Mouse (Mus musculus): ENCODE measurements around the gene Sh2b2. TPM values are rescaled to one million over a fixed set of nuclear protein-coding genes. Genes with fewer than 3 reads are reported as not detected.
A peak's percentile ranks its signal among the peaks of the same experiment; 100 is the strongest.

The Sh2b2 gene
- polyA plus RNA-seq, 1 experiment: 18.8 TPM

DNA sequence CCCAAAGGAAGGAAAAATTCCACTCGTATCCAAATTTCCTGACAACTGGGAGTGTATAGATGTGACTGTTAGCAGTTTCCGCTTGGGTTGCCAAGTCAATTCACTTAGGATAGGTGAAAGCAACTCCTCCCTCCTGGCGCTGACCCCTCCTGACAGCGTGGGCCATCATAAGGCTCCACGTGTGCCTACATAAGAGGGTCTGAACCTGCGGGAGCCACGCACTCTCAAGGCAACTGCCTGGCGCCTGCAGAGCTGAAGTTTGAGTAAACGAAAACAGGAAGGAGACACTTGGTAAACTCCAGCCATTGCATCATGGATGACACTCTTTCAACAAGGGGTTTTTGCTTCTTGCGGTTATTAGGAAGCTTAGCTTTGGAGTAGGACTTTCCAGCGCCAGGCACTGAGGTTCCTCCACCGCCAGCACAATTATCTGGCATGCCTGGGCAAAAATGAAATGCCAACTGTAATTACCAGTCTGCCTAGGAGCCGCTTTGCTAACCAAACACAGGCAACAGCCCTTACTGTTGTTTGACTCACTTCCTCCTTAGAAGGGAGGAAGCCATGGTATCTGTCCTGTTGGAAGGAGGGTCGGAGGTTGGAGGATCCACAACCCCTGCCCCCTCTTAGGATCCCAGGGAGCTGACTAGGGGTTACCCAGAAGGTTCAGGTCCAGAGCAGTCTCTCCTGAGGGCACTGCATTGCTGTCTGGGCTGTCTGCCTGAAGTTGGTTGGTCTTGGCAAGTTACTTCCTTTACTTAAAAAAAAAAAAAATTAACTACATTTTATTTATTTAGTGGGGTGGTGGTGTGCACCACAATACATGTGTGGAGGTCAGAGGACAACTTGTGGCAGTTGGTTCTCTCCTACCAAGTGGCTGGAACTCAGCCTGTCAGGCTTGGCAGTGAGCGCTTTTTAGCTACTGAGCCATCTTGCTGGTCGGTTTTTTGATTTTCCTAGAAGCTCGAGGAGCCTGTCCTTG lies 74.7 kb downstream of the Sh2b2 start:
- DNase-seq (ENCODE audit: low read depth in 1 of 2, low spot score in 2 of 2): peak in 1 of 2 experiments; percentile 25
- WGBS: 13% methylated on average over 17 of the region's 17 CpGs

DNA sequence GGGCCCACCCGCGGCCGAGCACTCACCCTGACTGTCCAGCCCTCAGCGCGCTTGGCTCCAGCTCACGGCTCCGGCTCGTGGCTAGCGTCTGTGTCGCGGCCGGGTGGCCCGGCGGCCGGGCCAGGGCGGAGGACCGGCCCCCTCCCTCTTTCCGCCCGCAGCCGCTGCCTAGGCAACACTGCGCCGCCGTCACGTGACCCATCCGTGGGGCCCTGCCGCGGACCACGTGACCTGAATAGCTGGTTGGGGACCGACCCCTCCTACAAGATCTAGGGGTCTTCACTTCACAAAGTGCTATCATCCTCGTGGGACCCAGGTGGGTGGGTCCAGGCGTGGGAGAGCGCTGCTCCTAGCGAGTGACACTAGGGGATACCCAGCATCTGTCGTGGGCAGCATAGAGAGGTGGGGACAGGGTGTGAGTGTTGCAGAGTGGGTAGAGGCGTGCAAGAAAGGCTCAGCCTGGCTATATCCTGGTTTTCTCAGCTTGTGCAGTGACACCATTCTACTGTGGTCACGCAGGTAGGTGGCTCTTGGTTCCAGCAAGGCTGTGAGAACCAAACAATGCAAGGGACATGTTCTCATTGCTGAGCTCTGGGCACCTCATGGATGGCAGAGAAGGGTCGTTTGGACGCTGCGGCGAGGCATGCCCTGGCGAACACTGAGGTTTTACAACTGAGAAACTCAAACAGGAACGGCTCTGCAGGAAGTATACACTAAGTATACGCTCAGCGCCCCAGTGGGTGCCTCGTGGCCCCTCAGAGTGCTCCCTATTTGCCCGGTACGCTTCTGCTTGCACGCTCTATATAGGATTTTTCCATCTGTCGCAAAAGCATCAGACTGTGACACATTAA lies 75.6 kb downstream of the Sh2b2 start, which contains the start of gene Orai2:
Gene Orai2, minus strand, starts transcription at position 202 of the 851 bp plus-strand sequence.
- Histone ChIP-seq H3K36me3 (ENCODE audit: control insufficient read depth, insufficient read depth, low read length) (peaks cover 12% of the 10 kb centered on the region), H3K27me3 (ENCODE audit: control insufficient read depth, insufficient read depth, low read length) (no peaks in the 10 kb centered on the region), H3K4me1 (ENCODE audit: control insufficient read depth, insufficient read depth, insufficient read length) (peaks cover 24% of the 10 kb centered on the region; the same call in 1 of the 2 replicates), H3K27ac (ENCODE audit: insufficient read depth, low read length) (peak within 1 kb of the TSS; percentile 95), H3K4me3 (ENCODE audit: extremely low read depth, insufficient read depth, insufficient read length) (peak within 1 kb of the TSS; percentile 74)
- WGBS: 1% methylated on average over 49 of the region's 49 CpGs
- DNase-seq (ENCODE audit: low read depth in 1 of 2, low spot score in 2 of 2): peak; percentile 47 to 92
- TF ChIP-seq POLR2A (IDR thresholded peaks at IDR 0.05; ENCODE audit: low read depth, low read length) (peak; percentile 10; the same call in 1 of the 2 replicates), CTCF (IDR thresholded peaks at IDR 0.05; ENCODE audit: extremely low read depth, insufficient read depth, insufficient read length, insufficient replicate concordance) (no peak)

More for the DNA sequence above, 74.7 kb downstream of the Sh2b2 start:
- Histone ChIP-seq H3K4me3 (ENCODE audit: extremely low read depth, insufficient read depth, insufficient read length) (peak overlapping the region; percentile 74), H3K27me3 (ENCODE audit: control insufficient read depth, insufficient read depth, low read length) (no peaks in the 10 kb centered on the region), H3K4me1 (ENCODE audit: control insufficient read depth, insufficient read depth, insufficient read length) (peaks cover 24% of the 10 kb centered on the region; the same call in 1 of the 2 replicates), H3K36me3 (ENCODE audit: control insufficient read depth, insufficient read depth, low read length) (peaks cover 10% of the 10 kb centered on the region), H3K27ac (ENCODE audit: insufficient read depth, low read length) (peak overlapping the region; percentile 91)
- TF ChIP-seq POLR2A (IDR thresholded peaks at IDR 0.05; ENCODE audit: low read depth, low read length): no peak; the same call in 1 of the 2 replicates
- TF ChIP-seq CTCF (IDR thresholded peaks at IDR 0.05; ENCODE audit: extremely low read depth, insufficient read depth, insufficient read length, insufficient replicate concordance): no peak

DNA sequence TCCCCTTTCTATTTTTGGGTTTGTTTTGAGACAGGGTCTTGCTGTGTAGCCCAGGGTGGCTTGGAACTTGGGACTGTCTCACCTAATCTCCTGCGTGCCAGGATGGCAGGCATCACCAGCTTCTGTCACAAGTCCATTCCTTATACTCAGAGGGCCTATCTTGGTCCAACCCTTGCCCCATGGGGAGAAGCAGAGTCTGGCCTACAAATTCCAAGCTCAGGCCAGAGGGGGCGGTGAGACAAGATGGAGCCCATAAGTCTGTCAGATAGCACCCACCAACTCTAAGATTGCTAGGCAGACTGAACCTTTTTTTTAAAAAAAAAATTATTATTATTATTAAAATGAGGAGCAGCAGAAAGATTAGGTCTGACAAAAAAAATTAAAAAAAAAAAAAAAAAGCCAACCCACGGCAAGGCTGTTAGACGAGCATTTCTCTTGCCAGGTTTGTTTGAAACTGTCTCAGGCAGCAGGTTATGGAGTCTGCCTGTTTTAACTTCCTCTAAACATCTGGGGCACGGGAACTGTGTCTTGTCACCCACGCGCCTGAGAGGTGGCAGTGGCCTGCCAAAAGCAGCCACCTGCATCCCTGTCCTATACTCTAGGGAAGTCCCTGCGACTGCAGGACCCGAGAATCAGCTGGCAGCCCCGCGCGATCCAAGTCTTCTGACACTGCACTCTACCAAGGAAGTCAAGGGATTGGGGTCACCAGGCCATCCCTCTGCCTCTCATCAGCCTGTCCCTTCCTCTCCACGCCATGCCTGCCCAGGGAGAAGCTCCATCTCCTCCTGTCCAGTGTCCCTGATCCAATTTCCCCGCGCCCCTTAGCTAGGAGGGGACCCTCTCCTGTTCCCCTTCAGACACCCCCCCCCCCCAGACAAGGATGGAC lies 76.5 kb downstream of the Sh2b2 start:
- no peak for TF ChIP-seq CTCF (IDR thresholded peaks at IDR 0.05; ENCODE audit: extremely low read depth, insufficient read depth, insufficient read length, insufficient replicate concordance)
- TF ChIP-seq POLR2A (IDR thresholded peaks at IDR 0.05; ENCODE audit: low read depth, low read length): no peak
- peak; percentile 50 to 63 for DNase-seq (ENCODE audit: low read depth in 1 of 2, low spot score in 2 of 2)
- peaks cover 17% of the 10 kb centered on the region for H3K36me3 ChIP-seq (ENCODE audit: control insufficient read depth, insufficient read depth, low read length)
- H3K4me3 ChIP-seq (ENCODE audit: extremely low read depth, insufficient read depth, insufficient read length): peak overlapping the region; percentile 74
- 6% methylated on average over 15 of the region's 15 CpGs for WGBS
- peak overlapping the region; percentile 95 for H3K27ac ChIP-seq (ENCODE audit: insufficient read depth, low read length)
- H3K4me1 ChIP-seq (ENCODE audit: control insufficient read depth, insufficient read depth, insufficient read length): peaks cover 24% of the 10 kb centered on the region; the same call in 1 of the 2 replicates
- H3K27me3 ChIP-seq (ENCODE audit: control insufficient read depth, insufficient read depth, low read length): no peaks in the 10 kb centered on the region

Other genes with a start within 250 kb of the Sh2b2 start
- 3.9 and 6.9 TPM in 2 replicates for gene Upk3b, start 208.1 kb downstream of the Sh2b2 start, polyA plus RNA-seq (2012; rRNA removed)
- not detected in 2 replicates for gene Upk3bl, start 192.1 kb downstream of the Sh2b2 start, polyA plus RNA-seq (2012; rRNA removed)
- 38.1 and 43.0 TPM in 2 replicates for gene Rasa4, start 162.6 kb downstream of the Sh2b2 start, polyA plus RNA-seq (2012; rRNA removed)
- 32.3 and 38.1 TPM in 2 replicates for gene Polr2j, start 129.9 kb downstream of the Sh2b2 start, polyA plus RNA-seq (2012; rRNA removed)
- 39.5 and 46.4 TPM in 2 replicates for gene Lrwd1, start 110.5 kb downstream of the Sh2b2 start, polyA plus RNA-seq (2012; rRNA removed)
- 19.6 and 28.4 TPM in 2 replicates for gene Alkbh4, start 110.4 kb downstream of the Sh2b2 start, polyA plus RNA-seq (2012; rRNA removed)
- 113 and 167 TPM in 2 replicates for gene Orai2, start 75.8 kb downstream of the Sh2b2 start, polyA plus RNA-seq (2012; rRNA removed)
- 7.3 and 8.8 TPM in 2 replicates for gene Prkrip1, start 47.6 kb downstream of the Sh2b2 start, polyA plus RNA-seq (2012; rRNA removed)

Data from spleen, adult 2 months (tissue).